Mouse (Mus musculus) layer of hippocampus, postnatal 36 days (tissue): ENCODE measurements around the gene Olfr1375. TPM values are rescaled to one million over a fixed set of nuclear protein-coding genes. Genes with fewer than 3 reads are reported as not detected.
"Not testable (repeated sequence)": the region's sequence is repeated elsewhere in the genome, so short reads cannot be mapped to it uniquely, and the experiment has no call there.

Source experiments
- DNase-seq, 2 experiments: peaks; one replicate each; pipeline ENCODE4 v3.0.0; 2022
- total RNA-seq, 2 experiments: library from RNA; stranded (reverse); gene quantifications; 2 replicates each; pipeline ENCODE4 v1.2.3; 2021

Gene Olfr1375
- not detected for total RNA-seq

- DNase-seq = not testable (repeated sequence)
Observed at GRCm38 (mm10) chr11:51047809-51048208, at the start of gene Olfr1375. Gene Olfr1375 (plus strand): TSS chr11:51048109.

- DNase-seq = no peak
Observed at GRCm38 (mm10) chr11:51003296-51003695, 44.6 kb upstream of the Olfr1375 start, which contains the start of gene Olfr51. Gene Olfr51 (plus strand): TSS chr11:51003596.

GRCm38 (mm10) chr11:51011821-51012220, 36.1 kb upstream of the Olfr1375 start:
- DNase-seq = no peak

- no peak for DNase-seq
Observed at GRCm38 (mm10) chr11:51013936-51014335, 34.0 kb upstream of the Olfr1375 start, which contains the start of gene Olfr54. Gene Olfr54 (plus strand): TSS chr11:51014236.

GRCm38 (mm10) chr11:51016341-51016740, 31.6 kb upstream of the Olfr1375 start:
- DNase-seq = no peak

GRCm38 (mm10) chr11:51026811-51027210, 21.1 kb upstream of the Olfr1375 start:
- not testable (repeated sequence) for DNase-seq

- DNase-seq = not testable (repeated sequence)
Observed at GRCm38 (mm10) chr11:51029381-51029780, 18.5 kb upstream of the Olfr1375 start.

GRCm38 (mm10) chr11:51030225-51030624, 17.7 kb upstream of the Olfr1375 start:
- no peak for DNase-seq

- DNase-seq = no peak
Observed at GRCm38 (mm10) chr11:51032851-51033250, 15.1 kb upstream of the Olfr1375 start.

GRCm38 (mm10) chr11:51034141-51034540, 13.8 kb upstream of the Olfr1375 start:
- not testable (repeated sequence) for DNase-seq

- no peak for DNase-seq
Observed at GRCm38 (mm10) chr11:51035951-51036350, 12.0 kb upstream of the Olfr1375 start.

GRCm38 (mm10) chr11:51044776-51045175, 3.1 kb upstream of the Olfr1375 start:
- not testable (repeated sequence) for DNase-seq

GRCm38 (mm10) chr11:51051678-51052077, 3.8 kb downstream of the Olfr1375 start:
- DNase-seq = no peak

GRCm38 (mm10) chr11:51053230-51053629, 5.3 kb downstream of the Olfr1375 start:
- no peak for DNase-seq

- DNase-seq = peak; percentile 73
Observed at GRCm38 (mm10) chr11:51059151-51059571, 11.3 kb downstream of the Olfr1375 start, which contains the start of gene Zfp354a. Gene Zfp354a (plus strand): TSS chr11:51059257.

GRCm38 (mm10) chr11:51059640-51060039, 11.7 kb downstream of the Olfr1375 start:
- no peak for DNase-seq

GRCm38 (mm10) chr11:51060981-51061380, 13.1 kb downstream of the Olfr1375 start:
- DNase-seq = no peak

GRCm38 (mm10) chr11:51063276-51063675, 15.4 kb downstream of the Olfr1375 start:
- no peak for DNase-seq

GRCm38 (mm10) chr11:51063841-51064240, 15.9 kb downstream of the Olfr1375 start:
- DNase-seq = no peak

GRCm38 (mm10) chr11:51084527-51084926, 36.6 kb downstream of the Olfr1375 start:
- no peak for DNase-seq

- DNase-seq = peak; percentile 33 to 34
Observed at GRCm38 (mm10) chr11:51085269-51085668, 37.4 kb downstream of the Olfr1375 start.
